Mouse (Mus musculus) spleen, postnatal 36 days (tissue): ENCODE measurements around the gene Ccdc28a.

Experiments
- DNase-seq, 2 experiments: peaks; one replicate each; pipeline ENCODE4 v3.0.0; 2022; ENCODE audit warnings: low spot score in 2 of 2, mixed read lengths in 1 of 2

Gene Ccdc28a

DNA sequence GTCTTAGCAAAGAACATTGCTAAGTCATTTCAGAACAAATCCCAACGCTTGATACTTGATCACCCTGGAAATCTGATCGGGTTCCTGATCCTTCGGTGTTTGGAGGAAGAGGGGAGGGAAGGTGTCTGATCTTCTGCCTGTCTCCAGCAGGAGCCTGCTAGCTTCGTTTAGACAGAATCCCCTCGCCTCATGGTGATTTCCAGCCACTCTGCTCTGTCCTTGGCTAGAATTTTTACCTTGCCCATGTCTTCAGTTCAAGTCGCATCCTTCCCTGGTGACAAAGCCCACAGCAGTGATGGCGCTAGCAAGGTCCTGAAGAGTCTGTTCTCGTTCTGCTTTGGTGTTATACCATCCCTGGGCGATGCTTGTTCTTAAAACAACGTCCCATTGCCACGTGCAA lies 40.6 kb downstream of the Ccdc28a start:
- DNase-seq: no peak

- DNase-seq: no peak
These were observed 41.6 kb downstream of the Ccdc28a start for GRCm38 (mm10) chr10:18193221-18193620.

GRCm38 (mm10) chr10:18191706-18192105 lies 43.1 kb downstream of the Ccdc28a start:
- no peak for DNase-seq

DNA sequence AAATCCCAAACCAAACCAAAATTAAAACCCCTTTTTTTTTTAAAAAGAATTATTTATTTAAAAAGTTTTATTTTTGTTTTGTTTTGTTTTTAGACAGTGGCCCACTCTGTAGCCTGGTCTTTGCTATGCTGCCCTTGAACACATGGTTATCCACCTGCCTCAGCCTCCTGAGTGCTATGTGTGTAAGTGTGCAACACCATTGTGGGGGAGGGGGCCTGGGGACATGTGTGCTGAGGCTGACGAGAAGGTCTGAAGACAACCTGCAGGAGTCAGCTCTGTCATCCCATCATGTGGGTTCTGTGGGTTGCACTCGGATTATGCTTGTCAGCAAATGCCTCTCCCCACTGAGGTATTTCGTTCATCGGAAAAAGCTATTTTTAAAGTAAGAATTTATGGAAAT lies 45.3 kb downstream of the Ccdc28a start:
- DNase-seq: no peak

- no peak for DNase-seq
These were observed 46.2 kb downstream of the Ccdc28a start for GRCm38 (mm10) chr10:18188564-18188963.

GRCm38 (mm10) chr10:18182246-18182645 lies 52.6 kb downstream of the Ccdc28a start:
- no peak for DNase-seq

- no peak for DNase-seq
These were observed 57.5 kb downstream of the Ccdc28a start for GRCm38 (mm10) chr10:18177304-18177703.

DNA sequence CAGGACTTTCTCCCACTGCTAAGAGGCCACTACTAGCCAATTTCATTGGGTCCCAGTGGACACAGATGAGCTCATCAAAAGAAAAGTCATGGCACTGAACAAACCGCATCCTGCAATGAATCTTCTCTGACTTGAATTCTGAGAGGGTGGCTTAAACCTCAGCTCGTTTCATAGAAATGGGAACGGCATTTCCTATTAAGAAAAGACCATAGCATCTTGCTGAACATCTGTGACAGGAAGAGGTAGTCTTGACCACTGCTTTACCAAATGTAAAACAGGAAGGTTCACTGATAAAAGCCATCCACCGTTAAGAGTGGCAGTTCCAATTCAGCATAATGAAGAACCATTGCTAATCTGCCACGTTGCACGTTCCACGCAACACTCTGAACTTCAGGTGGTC lies 58.1 kb downstream of the Ccdc28a start:
- DNase-seq: no peak

DNA sequence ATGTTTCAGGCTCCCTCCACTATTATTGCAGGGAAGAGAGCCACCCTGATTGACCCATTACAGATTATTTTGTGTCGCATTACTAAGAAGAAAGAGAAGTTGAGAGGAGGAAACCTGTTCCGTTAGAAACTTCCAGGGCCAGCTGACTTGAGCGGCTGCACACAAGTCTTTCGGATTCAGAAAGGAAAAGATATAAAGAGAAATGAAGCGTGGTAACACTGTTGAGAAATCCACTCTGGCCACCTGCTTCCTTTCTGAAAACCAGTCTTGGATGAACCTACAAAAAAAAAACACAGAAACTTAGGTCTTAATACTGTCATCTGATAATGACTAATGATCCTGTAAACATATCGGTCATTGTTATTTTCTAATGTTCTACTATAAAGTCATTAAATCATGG lies 59.7 kb downstream of the Ccdc28a start:
- DNase-seq: no peak
